Mouse (Mus musculus) heart, adult 2 months (tissue): ENCODE data around the gene Smndc1. TPM values are rescaled to one million over a fixed set of nuclear protein-coding genes. Genes with fewer than 3 reads are reported as not detected.

Source experiments
- DNase-seq, 2 experiments: peaks; one replicate each; pipeline ENCODE4 v3.0.0; 2021
- H3K27ac ChIP-seq: fragments of 200-600 bp; 2 replicates; pipeline ENCODE4 v1.8.1; 2022
- H3K27me3 ChIP-seq: fragments of 200-500 bp; 2 replicates; pipeline ENCODE4 v1.6.1; 2012; ENCODE audit warnings: mild to moderate bottlenecking, low read length, inconsistent platforms, mixed read lengths; ENCODE audit not compliant: control insufficient read depth, insufficient read depth
- H3K36me3 ChIP-seq: fragments of 200-500 bp; 2 replicates; pipeline ENCODE4 v1.6.1; 2012; ENCODE audit warnings: low read length, inconsistent platforms; ENCODE audit not compliant: control insufficient read depth, insufficient read depth
- H3K4me1 ChIP-seq: fragments of 200-500 bp; 2 replicates; pipeline ENCODE4 v1.6.1; 2011; ENCODE audit warnings: low read length; ENCODE audit not compliant: control insufficient read depth, insufficient read depth
- H3K4me3 ChIP-seq: fragments of 200-600 bp; 2 replicates; pipeline ENCODE4 v1.8.1; 2022
- H3K79me2 ChIP-seq: fragments of 200-500 bp; replicated peaks from 2 replicates; pipeline ENCODE4 v1.6.1; 2012; ENCODE audit warnings: mild to moderate bottlenecking, inconsistent platforms, low read length, moderate library complexity, mixed read lengths; ENCODE audit not compliant: control insufficient read depth, insufficient read depth
- H3K9ac ChIP-seq: fragments of 200-500 bp; 2 replicates; pipeline ENCODE4 v1.6.1; 2012; ENCODE audit warnings: low read depth, mild to moderate bottlenecking, control low read depth, inconsistent platforms, low read length, mixed read lengths
- CTCF ChIP-seq: fragments of 200-600 bp; IDR thresholded peaks from 2 replicates; pipeline ENCODE4 v1.8.1; 2022; ENCODE audit warnings: antibody characterized with exemption, mild to moderate bottlenecking, moderate library complexity
- EP300 ChIP-seq: fragments of 200-500 bp; IDR thresholded peaks from 2 replicates; pipeline ENCODE4 v1.6.1; 2011; ENCODE audit warnings: low read depth, low read length, control low read depth; ENCODE audit not compliant: insufficient read depth
- POLR2A ChIP-seq: fragments of 200-500 bp; IDR thresholded peaks from 2 replicates; pipeline ENCODE4 v1.6.1; 2011; ENCODE audit warnings: mild to moderate bottlenecking, low read depth, low read length, control low read depth; ENCODE audit not compliant: insufficient read depth
- WGBS: fragments of 180-500 bp; shearing (Covaris S2); methylation state at CpG from one replicate; pipeline ENCODE4 v1.1.7; 2018; 5-methylcytosine and 5-hydroxymethylcytosine counted together
- intact Hi-C: fragments of 180-260 bp; cut with DNase I; formaldehyde crosslinking; loops from one replicate; pipeline ENCODE4 v1.15.1; 2025
- polyA plus RNA-seq: library from polyadenylated mRNA; depleted of rRNA; stranded (reverse); fragments of >200 nt; gene quantifications from 2 replicates; pipeline ENCODE4 v1.2.3, GENCODE M21; 2012; rRNA removed
- total RNA-seq, 2 experiments: library from RNA; stranded (reverse); gene quantifications; 2 replicates each; pipeline ENCODE4 v1.2.3; 2021

Smndc1 gene
- total and polyA plus RNA-seq, 3 experiments = 6.2 to 35.5 (median 32.7) TPM

DNA sequence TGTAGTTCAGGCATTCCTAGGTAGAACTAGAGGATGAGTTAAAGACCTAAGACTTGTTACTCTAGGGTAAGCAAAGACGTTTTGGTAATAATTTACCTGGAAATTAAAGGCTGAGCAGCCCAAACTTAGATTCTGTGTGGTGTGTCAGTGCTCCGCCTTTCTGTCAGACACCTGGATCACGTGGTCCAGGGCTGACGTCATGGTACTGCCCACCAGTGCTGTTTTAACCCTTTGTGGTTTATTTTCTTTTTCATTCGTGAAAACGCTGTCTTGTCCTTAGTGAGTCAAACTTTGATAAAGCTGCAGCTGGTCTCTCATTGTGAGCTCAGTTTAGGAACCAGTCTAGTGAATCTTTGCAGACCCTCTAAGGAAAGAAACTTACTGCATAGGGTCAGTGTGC, 50.0 kb downstream of the Smndc1 start:
- WGBS = 26% methylated on average over 6 of the region's 6 CpGs
- no peak overlapping the region for H3K4me3 ChIP-seq
- H3K79me2 ChIP-seq = peaks cover 9% of the 10 kb centered on the region; the same call in 1 of the 2 replicates
- no peak for DNase-seq
- H3K27ac ChIP-seq = no peak overlapping the region
- TF ChIP-seq EP300 = no peak
- TF ChIP-seq CTCF = no peak
- TF ChIP-seq POLR2A = no peak
- no peaks in the 10 kb centered on the region for H3K4me1 ChIP-seq
- H3K36me3 ChIP-seq = no peaks in the 10 kb centered on the region
- no peaks in the 10 kb centered on the region for H3K27me3 ChIP-seq
- intact Hi-C loops = no loop called here
- H3K9ac ChIP-seq = no peak overlapping the region

DNA sequence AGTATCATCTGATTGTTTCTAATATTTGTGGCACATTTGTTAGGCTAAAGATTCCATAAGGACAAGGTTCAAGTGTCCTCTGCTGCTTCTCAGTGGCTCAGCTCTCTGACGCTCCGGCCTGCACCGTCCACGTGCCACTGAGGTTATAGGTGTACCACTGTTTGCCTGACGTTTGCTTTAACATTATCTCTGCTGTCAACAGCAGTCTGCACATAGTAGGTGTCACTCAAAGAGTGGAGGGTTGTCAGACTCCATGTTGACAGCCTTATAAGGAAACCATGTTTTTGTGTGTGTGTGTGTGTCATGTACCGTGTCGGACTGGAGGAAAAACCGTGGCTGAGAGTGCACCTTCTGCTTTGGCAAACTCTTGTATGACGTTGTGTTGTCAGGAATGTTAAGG, 55.1 kb downstream of the Smndc1 start:
- intact Hi-C loops = no loop called here
- DNase-seq = no peak
- 73% methylated on average over 9 of the region's 9 CpGs for WGBS
- peaks cover 3% of the 10 kb centered on the region; the same call in 1 of the 2 replicates for H3K79me2 ChIP-seq
- no peak overlapping the region for H3K9ac ChIP-seq
- no peaks in the 10 kb centered on the region for H3K4me1 ChIP-seq
- H3K27me3 ChIP-seq = no peaks in the 10 kb centered on the region
- H3K4me3 ChIP-seq = no peak overlapping the region
- no peak for TF ChIP-seq CTCF
- no peak for TF ChIP-seq POLR2A
- TF ChIP-seq EP300 = no peak
- no peaks in the 10 kb centered on the region for H3K36me3 ChIP-seq
- H3K27ac ChIP-seq = no peak overlapping the region

DNA sequence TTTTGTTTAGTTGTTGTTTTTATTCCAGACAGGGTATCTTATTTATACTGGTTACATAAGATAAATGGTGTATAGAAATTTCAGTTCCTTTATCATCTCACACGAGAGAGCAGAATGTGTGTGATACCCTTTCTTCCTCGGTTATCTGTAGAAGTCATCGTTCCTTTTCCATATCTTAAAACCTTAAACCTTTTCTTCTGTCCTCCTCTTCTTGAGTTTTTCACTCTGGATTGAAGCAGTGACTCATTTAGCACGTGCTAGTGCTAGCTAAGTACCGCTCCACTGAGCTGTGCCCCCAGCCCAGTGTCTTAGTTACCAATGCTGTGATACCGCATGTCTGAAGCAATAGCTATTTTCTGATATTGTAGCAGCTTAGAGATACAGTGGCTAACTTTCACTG, 56.6 kb downstream of the Smndc1 start:
- peaks cover 2% of the 10 kb centered on the region for H3K4me1 ChIP-seq
- peaks cover 4% of the 10 kb centered on the region; the same call in 1 of the 2 replicates for H3K79me2 ChIP-seq
- no peak overlapping the region for H3K27ac ChIP-seq
- WGBS = 79% methylated on average over 6 of the region's 6 CpGs
- no peak overlapping the region for H3K4me3 ChIP-seq
- no peaks in the 10 kb centered on the region for H3K27me3 ChIP-seq
- intact Hi-C loops = no loop called here
- H3K9ac ChIP-seq = no peak overlapping the region
- H3K36me3 ChIP-seq = no peaks in the 10 kb centered on the region
- TF ChIP-seq POLR2A (no peak), CTCF (no peak), EP300 (no peak)
- DNase-seq = no peak

DNA sequence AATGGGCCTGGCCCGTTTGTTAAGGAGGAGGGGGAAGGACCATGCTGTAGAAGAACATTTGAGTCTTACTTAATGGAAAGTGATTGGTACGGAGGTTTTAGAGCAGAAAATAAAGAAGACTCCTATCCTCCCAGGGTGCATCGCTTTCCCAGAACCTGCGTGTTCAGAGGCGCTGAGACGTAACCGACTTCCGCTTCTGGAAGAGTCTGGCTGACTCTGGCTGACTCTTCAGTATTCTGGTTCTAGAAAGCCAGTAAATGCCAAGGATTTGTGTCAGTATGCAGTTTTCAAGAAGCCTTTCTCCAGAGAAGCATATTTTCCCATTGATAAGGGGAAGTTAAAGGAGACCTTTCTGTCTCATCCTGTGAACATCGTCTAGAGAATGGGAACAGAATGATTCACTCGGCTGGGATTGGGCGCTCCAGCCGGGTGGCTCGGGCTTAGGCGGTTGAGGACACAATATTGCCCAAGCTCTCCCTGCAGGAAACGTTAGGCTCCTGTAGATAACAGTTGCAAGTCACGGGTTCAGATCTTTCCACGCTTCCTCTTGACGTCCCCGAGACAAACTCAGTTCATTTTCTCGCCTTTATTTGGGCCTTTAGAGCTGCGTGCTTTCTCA, 58.4 kb downstream of the Smndc1 start:
- intact Hi-C loops = loop anchor here (2.0 kb wide), 1 partner anchor 37 kb away; no protein-coding TSS in a partner anchor
- Histone ChIP-seq H3K27me3 (no peaks in the 10 kb centered on the region), H3K9ac (no peak overlapping the region), H3K4me1 (peaks cover 2% of the 10 kb centered on the region), H3K4me3 (no peak overlapping the region), H3K79me2 (0 out of 2 replicates have a peak, but pooled peaks cover 1% of the 10 kb centered on the region), H3K27ac (no peak overlapping the region), H3K36me3 (no peaks in the 10 kb centered on the region)
- TF ChIP-seq EP300 = no peak
- TF ChIP-seq POLR2A = no peak
- no peak for TF ChIP-seq CTCF
- DNase-seq = no peak
- 74% methylated on average over 21 of the region's 21 CpGs for WGBS

DNA sequence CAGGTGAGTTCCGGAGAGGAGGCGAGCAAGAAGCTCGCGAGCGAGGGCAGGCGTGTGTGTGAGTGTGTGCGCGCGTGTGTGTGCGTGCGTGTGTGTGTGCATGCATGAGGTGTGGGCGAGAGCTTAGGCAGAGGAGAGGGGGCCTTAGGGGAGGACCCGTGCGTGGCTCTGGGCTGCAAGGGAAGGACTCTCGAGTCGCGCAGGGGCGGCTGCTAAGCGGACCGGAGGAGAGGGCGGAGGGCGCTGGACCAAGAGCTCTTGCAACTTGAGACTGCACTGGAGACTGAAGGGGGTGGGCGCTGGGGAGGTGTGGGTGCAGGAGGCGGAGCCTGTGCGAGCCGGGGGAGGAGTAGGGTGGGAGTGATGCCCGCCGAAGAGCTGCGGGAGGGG, 60.4 kb downstream of the Smndc1 start:
- WGBS = under 1% methylated on average over 29 of the region's 29 CpGs
- Histone ChIP-seq H3K9ac (peak overlapping the region; percentile 90), H3K79me2 (0 out of 2 replicates have a peak, but pooled peaks cover 1% of the 10 kb centered on the region), H3K27ac (peak overlapping the region; percentile 80), H3K27me3 (no peaks in the 10 kb centered on the region), H3K4me3 (peak overlapping the region; percentile 97), H3K4me1 (peaks cover 4% of the 10 kb centered on the region), H3K36me3 (no peaks in the 10 kb centered on the region)
- peak; percentile 32; the same call in 1 of the 2 replicates for TF ChIP-seq POLR2A
- no peak for TF ChIP-seq EP300
- TF ChIP-seq CTCF = no peak
- DNase-seq = peak; percentile 81 to 82
- intact Hi-C loops = loop anchor here (1.0 to 5.0 kb wide), 5 partner anchors 17 to 188 kb away; partner anchors contain the start of genes Add3 and Mxi1

Other genes with a start within 250 kb of the Smndc1 start
- 10 to 100 TPM; 38.7 to 49.6 TPM for gene Mxi1, start 80.1 kb downstream of the Smndc1 start, total RNA-seq
- gene Mxi1, start 80.1 kb downstream of the Smndc1 start, polyA plus RNA-seq = 20.9 and 29.7 TPM in 2 replicates
- gene Gm10197, start 18.8 kb downstream of the Smndc1 start, total RNA-seq = not detected
- gene Gm10197, start 18.8 kb downstream of the Smndc1 start, polyA plus RNA-seq = not detected in 2 replicates
- 1 to 10 TPM; 4.7 to 6.9 TPM for gene Dusp5, start 138.5 kb upstream of the Smndc1 start, total RNA-seq
- gene Dusp5, start 138.5 kb upstream of the Smndc1 start, polyA plus RNA-seq = 7.5 and 7.6 TPM in 2 replicates
- gene Nutf2-ps1, start 198.5 kb upstream of the Smndc1 start, total RNA-seq = 10 to 100 TPM; 65.8 to 74.1 TPM
- gene Nutf2-ps1, start 198.5 kb upstream of the Smndc1 start, polyA plus RNA-seq = 155 and 162 TPM in 2 replicates
- 10 to 100 TPM; 20.4 to 20.6 TPM for gene Smc3, start 209.8 kb upstream of the Smndc1 start, total RNA-seq
- gene Smc3, start 209.8 kb upstream of the Smndc1 start, polyA plus RNA-seq = 3.4 and 6.1 TPM in 2 replicates